Mouse (Mus musculus) small intestine, adult 2 months (tissue): ENCODE measurements around the gene Trmt1l.
A peak's percentile ranks its signal among the peaks of the same experiment; 100 is the strongest.

Experiments
- CTCF ChIP-seq: fragments of 200-500 bp; IDR thresholded peaks from 2 replicates; pipeline ENCODE4 v1.5.1; 2012; ENCODE audit warnings: low read depth, mild to moderate bottlenecking, control low read depth, inconsistent platforms, low read length, moderate library complexity, mixed read lengths; ENCODE audit not compliant: insufficient replicate concordance, insufficient read length; ENCODE audit errors: extremely low read depth
- POLR2A ChIP-seq: fragments of 200-500 bp; IDR thresholded peaks from 2 replicates; pipeline ENCODE4 v1.6.1; 2012; ENCODE audit warnings: low read depth, mild to moderate bottlenecking, control low read depth, inconsistent platforms, low read length, moderate library complexity

DNA sequence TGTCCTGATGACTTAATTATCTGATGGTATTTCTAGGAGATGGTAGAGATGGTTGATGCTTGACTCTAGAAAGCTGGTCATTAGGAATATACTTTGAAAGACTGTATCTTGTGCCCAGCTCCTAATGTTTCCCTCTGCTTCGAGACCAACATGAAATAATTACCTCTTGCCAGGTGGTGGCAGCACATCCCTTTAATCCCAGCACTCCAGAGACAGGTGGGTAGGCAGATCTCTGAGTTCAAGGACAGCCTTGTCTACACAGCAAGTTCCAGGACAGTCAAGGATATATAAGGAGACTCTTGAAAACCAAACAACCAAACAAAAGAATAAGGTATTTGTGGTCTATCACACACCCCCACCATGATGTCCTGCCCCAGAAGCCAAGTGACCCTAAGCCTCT is 55.2 kb downstream of the Trmt1l start:
- TF ChIP-seq POLR2A, result no peak
- TF ChIP-seq CTCF, result peak; percentile 19; the same call in 1 of the 2 replicates
